Mouse (Mus musculus) liver, embryonic 18 days (tissue): ENCODE data around the gene BC048507. TPM values are rescaled to one million over a fixed set of nuclear protein-coding genes. Genes with fewer than 3 reads are reported as not detected.

Source experiments
- polyA plus RNA-seq: library from polyadenylated mRNA; depleted of rRNA; stranded (reverse); fragments of >200 nt; gene quantifications from 2 replicates; pipeline ENCODE4 v1.2.3, GENCODE M21; 2012; rRNA removed

Gene BC048507
- polyA plus RNA-seq = not detected in 2 replicates

GRCm38 (mm10) chr13:67863026-67863425 is at the start of gene BC048507:
Gene BC048507, plus strand, starts transcription at chr13:67863326.

DNA sequence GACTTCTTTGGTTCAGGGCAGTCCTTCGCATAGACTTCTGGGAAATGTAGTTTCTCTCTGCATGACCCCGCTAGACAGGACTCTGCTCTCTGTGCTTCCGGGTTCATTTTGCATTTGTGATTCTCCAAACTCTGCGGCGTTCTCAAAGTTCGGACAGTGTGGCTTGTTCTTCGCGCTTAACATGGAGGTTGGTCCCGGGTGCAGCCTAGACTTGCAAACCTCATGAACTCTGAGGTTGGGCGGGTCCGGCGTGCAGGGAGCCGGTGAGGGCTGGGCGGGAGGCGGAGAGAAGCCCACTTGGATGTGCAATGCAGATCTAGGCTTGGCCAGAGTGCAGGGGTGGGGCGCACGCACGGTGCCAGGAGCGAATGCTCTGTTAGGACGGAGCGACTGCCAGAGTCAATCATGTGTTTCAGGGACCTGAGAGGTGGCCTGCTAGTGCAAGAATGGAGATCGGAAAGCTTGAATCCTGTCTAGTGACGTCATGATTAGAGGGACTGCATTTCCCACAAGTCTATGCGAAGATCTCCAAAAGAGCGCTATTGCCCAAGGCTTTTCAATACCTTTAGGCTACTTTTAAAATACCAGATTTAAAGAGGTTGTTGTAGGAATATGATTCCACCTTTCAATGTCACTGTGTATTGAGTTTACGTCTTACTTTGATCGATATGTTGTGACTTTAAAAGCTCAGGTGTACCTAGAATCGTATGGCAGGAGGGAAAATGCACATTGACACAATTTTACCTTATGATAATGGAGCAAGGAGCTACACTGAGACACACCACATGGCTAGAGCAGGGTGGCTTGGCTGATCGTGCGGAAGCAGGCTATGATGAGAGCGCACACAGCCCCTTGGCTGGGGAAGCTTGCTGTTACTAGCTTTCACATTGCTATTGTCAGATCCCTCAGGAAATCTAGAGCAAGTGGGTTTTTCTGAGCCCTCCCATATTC is 49.1 kb upstream of the BC048507 start, which contains the start of gene Zfp273:
Gene Zfp273, plus strand, starts transcription at position 31 of the 951 bp plus-strand sequence.

GRCm38 (mm10) chr13:67830911-67831336 is 32.2 kb upstream of the BC048507 start, which contains the start of gene Gm10037:
Gene Gm10037, plus strand, starts transcription at chr13:67831106.

Other genes with a start within 250 kb of the BC048507 start
- gene Gm49345, start 225.6 kb upstream of the BC048507 start, polyA plus RNA-seq = not detected in 2 replicates
- gene Zfp729a, start 225.5 kb upstream of the BC048507 start, polyA plus RNA-seq = 0.81 and 0.91 TPM in 2 replicates
- gene Zfp738, start 176.3 kb upstream of the BC048507 start, polyA plus RNA-seq = 2.1 and 2.3 TPM in 2 replicates
- 1.2 and 1.4 TPM in 2 replicates for gene Zfp65, start 134.2 kb upstream of the BC048507 start, polyA plus RNA-seq
- 0.68 and 0.71 TPM in 2 replicates for gene Zfp85, start 108.1 kb upstream of the BC048507 start, polyA plus RNA-seq
- 0.37 and 0.38 TPM in 2 replicates for gene Zfp493, start 83.6 kb upstream of the BC048507 start, polyA plus RNA-seq
- 0.48 and 0.59 TPM in 2 replicates for gene Zfp273, start 49.6 kb upstream of the BC048507 start, polyA plus RNA-seq
- gene Gm10037, start 32.2 kb upstream of the BC048507 start, polyA plus RNA-seq = 0.38 and 0.40 TPM in 2 replicates